Mouse (Mus musculus) forelimb bud, embryonic 11.5 days (tissue): Measurements from ENCODE around the gene Angptl7.

Experiments
- DNase-seq: peaks from one replicate; pipeline ENCODE4 v3.0.0-alpha.2; 2012; ENCODE audit warnings: low read depth, low spot score

Gene Angptl7

DNA sequence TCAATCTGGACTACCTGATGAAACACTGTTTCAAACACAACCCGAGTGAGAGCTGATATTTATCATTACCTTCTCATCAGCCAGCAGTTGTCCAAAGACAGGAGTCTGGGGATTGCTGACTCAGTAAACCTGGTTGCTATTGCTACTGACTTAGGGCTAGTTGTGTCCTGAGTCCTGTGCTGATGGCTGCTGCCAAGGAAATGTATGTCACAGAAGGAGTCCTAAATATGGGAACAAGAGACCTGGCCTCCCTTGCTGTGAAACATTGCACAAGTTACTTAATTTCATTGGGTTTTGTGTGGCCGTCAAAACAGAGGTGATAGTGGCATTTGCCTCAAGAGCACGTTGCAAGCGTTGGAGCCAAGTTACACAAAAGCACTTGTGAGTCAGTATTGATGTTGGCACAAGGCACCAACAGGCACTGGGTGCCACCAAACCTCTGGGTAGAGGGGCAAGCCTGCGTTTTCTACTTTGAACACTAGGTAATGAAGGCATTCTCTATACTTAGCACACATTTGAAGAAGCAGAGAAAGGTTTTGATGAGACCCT, 44.7 kb downstream of the Angptl7 start:
- DNase-seq = no peak

DNA sequence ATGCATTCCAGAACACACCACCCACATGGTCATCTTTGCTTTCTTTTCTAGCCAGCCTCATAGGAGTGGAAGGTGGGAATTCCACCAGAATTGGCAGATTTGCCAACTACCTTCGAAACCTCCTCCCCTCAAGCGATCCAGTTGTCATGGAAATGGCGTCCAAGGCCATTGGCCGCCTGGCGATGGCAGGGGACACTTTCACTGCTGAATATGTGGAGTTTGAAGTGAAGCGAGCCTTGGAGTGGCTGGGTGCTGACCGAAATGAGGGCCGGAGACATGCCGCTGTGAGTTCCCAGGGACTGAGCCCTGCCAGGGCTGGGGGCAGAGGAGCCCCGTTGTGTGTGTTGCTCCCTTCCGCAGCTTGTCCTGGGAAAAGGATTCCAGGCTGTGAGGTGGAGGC, 46.6 kb downstream of the Angptl7 start:
- DNase-seq = no peak

DNA sequence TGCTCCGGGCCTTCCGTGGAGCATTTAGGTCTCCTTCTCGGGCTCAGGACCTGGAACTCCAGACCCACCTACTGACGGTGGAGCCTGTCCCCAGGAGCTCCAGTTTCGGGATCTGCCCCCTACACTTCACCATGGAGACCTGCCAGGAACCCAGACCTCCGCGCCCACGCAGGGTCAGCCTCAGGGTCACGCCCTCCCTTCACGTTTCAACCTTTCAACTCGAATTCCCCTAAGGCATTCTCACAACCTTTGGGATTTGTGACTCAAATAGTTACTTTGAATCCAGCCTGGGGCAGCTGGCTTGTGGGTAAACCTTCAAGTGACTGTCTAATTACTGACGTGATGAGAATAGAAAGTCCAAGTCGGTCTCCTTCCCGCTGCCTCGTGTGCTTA, 51.4 kb downstream of the Angptl7 start:
- DNase-seq = no peak

DNA sequence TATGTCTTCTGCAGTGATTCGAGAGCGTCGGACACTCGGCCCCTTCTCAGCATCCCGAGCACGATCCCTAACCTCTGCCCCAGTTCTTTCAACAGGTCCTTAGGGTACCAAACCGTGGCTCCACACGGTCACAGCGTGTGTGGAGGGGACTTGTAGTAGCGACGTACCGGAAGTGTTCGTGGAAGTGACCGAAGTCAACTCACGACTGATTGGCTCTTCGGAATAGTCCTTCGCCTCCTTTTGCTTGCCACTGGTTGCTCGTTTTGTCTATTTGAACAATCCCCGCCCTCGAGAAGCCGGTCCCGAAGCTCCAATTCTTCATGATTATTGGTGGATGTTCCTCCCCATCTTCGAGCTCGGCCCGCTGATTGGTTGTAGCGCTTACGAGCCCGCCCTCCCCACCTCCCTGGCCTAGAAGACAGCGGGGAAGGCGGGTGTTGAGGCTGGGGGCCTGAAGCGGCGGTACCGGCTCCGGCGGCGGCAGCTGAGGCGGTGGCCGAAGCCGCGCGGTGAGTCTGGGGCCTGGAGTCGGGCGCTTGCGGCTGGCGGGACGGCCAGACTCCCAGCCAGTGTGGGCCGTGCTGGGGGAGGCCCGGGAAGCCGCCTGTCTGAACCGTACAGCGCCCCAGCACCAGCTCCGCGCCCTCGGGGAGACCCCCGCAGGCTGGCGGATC, 51.9 kb downstream of the Angptl7 start, which contains the start of gene Mtor:
Gene Mtor (plus strand): TSS at position 433 of the 674 bp plus-strand sequence.
- DNase-seq = peak; percentile 98
